Mouse (Mus musculus) right cerebral cortex, postnatal 14 days (tissue): ENCODE results near the gene Vegfa.

Source experiments
- DNase-seq: peaks from one replicate; pipeline ENCODE4 v3.0.0; 2022

Gene Vegfa

DNA sequence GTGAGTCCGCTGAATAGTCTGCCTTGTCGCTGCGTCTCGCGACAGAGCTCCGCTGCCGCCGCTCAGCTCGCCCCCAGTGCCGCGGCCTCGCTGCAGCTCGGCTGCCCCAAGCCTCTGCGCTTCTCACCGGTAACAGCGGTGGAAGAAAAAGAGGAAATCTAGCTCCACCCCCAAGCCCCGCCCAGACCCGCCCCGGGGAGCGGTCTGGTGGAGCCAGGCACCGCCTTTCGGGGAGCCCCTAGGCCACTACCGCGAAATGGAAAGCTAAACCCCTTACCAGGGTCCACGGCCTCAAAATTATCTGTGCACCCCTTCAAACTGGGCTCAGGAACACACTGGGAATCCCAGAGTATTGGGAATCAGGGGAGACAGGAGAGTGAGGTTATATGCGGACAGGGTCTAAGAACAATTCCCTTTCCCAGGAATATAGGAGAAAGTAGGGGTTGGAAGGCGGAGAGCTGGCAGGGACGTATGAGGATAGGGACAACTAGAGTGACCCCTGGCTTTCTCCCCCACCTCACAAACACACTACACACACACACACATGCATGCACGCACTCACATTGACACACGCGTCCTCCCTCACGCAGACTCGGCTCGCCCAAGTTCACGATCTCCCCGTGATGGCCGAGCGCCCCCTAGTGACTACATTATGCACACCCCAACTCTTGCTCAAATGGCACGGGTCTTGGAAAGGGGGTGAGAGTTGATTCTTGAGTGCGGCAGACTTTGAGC lies at the start of gene Vegfa:
Gene Vegfa, minus strand, starts transcription at position 113 of the 735 bp plus-strand sequence.
- DNase-seq: peak; percentile 94

DNA sequence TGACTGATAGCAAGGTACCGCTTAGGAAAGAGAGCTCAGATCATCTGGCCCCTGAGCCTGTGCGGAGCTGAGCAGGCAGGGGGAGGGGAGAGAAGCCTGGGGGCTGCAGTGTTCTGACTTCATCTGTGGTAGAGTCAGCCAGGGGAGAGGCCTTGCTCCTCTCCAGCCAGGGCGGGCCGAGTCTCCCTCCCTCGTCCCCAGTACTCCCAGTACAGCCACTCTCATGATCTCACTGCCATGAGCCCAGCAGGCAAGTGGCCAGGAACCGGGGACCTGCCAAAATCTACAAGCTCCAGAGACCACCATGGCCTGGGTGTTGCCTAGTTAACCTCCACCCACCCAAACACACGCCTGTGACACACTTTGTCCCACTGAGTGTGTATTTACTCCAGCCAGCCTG lies 49.5 kb upstream of the Vegfa start:
- no peak for DNase-seq

DNA sequence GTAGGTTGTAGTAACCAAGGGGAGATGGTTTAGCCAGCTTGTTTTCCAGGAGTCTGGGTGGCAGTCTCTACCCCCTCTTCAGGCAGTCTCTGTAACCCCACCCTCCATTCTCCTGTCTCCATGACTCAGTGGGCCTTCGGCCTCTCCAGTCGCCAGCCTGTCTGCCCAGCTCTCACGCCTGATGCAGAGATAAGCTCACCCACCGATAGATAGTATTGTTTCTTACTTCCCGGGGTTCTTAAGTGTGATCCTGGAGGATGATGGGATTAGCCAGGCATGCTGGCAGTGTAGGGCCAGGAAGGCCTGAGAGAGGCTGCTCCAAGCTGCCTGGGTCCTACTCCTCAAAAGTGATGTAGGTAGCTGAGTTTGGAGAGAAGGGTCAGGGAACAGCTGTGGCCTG lies 48.9 kb upstream of the Vegfa start:
- no peak for DNase-seq

DNA sequence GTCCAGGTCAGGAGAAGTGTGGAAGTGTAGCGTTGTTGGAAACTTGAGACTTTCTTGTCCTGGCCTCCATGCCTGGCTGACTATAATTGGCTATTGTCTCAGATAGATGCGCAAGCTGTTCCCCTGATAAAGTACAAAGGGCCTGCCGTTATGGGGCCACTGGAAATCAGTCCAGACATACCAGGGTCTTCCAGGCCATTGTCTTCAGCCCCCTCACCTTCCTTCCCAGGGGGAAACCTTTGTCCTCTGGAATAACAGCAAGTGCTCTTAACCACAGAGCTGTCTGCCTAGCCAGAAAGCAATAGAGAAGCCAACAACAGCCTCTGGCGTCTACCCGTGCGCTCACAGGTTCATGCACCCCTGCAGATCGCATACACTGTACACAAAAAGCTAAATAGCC lies 48.2 kb upstream of the Vegfa start:
- no peak for DNase-seq

DNA sequence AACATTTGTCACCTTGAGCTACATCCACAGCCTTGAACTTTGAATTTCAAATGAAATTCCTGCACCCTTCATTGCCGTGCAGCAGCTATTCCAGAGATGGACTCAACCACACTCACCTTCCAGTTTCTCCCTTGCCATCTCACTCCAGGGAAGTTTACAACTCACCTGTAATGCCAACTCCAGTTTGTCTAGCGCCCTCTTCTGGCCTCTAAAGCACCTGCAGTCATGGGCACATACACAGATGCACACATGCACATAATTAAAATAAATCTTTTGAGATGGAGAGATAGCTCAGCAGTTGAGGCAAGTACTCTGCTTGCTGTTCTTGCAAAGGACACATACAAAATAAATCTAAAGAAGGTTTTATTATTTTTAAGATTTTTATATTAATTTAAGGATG lies 46.9 kb upstream of the Vegfa start:
- no peak for DNase-seq

DNA sequence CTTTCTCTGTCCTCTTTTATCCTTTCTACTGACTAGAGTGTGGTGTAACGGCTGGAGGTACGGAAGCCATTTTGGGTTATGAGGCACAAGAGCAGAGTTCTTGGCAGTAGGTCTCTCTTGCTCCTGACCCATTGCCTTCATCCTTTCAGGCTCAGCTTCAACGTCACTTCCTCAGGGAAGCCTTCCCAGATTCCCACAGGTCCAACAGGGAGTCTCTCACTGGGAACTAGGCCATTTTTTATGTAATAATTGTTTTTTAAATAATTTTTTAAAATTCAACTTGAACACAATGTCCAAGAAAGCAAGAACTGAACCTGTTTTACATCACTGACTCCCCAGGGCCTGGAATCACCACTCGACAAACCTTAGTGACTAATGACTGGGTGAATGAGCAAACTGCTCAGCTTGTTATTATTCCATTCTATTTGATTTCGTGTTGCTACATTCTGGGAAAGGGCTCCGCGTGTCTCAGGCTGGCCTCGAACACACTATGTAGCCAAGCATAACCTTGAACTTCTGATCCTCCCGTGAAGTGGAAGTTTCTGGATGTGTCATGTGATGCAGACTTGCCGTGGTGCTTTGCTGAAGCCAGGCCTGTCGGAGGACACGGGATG lies 45.9 kb upstream of the Vegfa start:
- no peak for DNase-seq

DNA sequence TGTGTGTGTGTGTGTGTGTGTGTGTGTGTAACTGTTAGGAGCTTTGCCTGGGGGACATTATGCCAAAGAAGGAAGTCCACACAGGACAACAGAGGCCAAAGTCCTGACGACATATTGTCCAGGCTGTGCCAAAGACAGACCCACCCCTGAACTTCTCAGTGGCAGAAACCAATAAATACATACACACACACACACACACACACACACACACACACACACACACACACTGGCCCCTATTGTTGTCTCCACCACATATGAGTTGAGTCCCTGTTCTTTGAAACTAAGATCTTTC lies 44.0 kb upstream of the Vegfa start:
- DNase-seq: no peak

DNA sequence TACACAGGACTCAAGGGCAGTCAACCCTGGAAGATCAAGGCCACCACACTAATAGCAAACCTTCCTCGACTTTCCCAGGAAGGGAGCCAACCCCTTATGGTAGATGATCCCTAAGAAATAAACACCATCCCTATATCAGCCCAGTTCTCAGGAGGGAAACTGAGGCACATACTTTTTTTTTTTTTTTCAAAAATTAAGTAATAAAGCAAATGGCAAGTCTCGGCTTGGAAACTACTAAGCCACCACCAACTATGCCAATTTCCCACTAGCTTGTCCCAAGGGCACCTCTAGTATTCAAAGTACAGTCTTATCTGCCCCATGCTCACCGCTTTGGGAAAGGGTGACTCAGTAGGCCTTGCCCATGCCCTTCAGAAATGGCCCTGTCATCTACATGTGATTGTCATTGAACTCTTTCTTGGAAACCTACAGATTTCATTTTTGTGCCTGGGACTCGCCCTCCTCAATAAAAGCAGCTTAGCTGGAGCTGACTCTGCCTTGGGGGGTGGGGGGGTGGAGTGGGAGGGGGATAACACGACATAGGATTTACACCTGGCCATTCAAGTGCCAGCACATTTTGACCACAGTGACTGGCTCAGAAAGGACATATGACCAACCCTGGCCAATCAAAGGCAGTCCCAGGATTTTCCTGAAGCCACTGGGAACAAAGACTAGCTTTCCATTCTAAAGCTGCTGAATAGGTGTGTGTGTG lies 43.5 kb upstream of the Vegfa start:
- no peak for DNase-seq

DNA sequence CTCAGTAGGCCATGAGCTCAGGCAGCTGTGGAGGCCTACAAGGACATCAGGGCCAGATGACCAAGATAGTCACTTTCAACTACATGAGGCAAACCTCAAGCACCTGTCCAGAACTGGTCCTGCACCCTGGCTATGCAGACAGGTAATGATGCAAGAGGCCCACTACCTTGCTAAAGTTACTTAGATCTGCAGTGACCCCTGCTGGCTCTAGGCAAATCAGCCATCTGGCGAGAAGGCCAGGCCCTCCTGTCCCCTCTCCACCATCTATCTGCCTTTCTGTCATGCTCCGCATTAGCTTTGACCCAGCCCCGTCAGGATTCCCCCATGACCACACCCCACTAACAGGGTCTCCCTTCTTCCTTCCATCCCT lies 42.9 kb upstream of the Vegfa start:
- no peak for DNase-seq

DNA sequence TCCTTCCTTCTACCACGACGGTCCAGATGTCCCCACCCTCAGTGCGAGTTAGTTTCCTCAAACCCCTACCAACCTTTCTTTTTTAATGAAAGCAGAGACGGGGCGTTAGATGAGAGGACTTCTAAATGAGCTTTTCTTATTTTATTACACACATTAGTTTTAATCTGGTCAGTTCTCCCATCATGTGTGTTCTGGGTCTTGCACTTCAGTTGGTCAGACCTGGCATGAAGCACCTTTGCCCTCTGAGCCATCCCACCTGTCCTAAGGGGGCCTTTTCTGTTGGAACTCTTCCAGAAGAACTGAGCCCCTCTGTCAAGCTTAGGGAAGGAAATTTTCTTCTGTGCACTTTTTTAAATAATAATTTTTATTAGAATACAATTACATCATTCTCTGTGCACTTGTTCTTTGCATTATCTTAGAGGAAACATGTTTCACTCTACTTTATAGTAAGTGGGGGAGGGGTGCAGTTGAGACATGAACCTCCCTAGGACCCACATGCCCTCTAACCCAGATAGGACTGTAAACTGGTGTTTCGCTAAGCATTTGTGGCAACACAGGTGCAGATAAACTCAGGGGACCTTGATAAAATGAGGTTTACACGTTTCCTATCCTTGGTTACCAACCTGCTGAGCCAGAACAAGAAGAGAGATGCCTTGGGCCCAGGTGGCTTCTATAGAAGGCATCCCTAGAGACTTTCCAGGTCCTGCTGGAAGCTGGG lies 42.4 kb upstream of the Vegfa start:
- DNase-seq: no peak

DNA sequence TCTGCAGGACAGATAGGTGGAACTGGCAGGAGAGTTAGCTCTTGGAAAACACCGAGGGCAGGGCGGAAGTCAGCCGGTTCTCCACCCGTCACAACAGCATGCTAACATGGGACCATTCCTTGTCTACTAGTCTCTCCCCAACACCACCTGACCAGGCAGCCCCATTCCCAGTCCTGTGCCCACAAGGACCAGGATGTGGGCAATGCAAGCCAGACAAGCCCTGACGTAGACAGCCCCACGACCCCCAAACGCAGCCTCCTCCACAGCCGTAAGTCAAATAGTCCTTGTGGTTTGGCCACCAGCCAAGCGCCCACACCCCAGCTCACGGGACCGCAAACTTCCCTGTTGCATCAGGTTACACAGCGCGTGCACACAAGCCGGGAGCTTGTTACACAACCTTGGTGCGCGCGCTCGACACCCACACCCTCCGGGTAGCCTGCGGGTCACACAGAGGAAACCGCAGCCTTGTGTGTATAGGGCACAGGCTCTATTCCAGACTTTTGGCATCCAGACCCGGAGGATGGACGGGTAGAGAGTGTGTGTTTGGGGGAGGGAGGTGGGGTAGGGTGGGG lies 41.6 kb upstream of the Vegfa start:
- DNase-seq: peak; percentile 16

DNA sequence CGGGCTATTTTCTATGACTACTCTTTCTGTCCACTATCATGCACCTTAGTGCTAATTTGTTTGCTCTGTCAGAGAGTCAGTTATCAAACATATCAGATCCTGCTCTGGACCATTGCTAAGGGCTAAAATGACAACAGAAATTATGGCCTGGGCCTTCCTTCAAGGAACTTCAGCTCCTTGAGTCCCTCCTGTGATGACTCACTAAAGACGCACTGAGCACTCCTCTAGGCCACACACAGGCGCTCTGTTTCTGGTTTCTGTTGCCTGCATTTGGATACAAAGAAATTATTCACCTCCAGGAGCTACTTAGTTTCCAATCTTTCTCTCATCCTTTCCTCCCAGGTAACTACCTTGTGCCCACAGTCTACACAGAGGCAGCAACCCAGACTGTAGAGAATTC lies 39.4 kb upstream of the Vegfa start:
- no peak for DNase-seq

DNA sequence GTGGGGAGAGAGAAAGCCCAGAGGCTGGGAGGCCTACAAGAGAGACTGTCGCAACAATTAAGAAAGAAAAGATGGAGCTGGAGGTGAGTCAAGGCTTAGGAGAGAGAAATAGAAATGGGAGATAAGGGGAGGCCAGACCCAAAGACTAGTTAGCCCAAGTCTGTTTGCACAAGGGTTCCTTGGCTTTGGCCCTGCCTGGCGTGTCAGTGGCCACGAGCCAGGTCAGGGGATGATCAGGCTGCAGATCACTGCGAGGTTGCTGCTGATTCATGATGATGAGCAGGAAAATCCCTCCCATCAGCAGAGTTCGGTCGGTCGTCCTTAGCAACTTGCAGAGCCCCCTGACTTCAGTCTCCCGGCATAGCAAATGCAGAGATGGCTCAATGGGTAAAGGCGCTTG lies 37.9 kb upstream of the Vegfa start:
- DNase-seq: no peak

DNA sequence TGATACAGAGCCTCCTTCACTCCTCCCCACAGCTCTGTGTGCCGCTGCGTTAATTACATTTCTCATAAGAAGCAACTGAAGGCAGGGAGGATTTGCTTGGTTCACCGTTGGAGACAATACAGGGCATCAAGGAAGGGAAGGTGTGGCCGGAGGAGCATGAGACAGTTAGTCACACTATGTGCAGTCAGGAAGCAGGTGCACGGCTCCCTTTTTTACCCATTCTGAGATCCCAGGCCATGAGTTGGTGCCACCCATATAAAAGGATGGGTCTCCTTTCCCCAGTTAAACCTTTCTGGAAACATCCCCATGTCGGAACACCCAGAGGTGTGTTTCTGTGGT lies 31.8 kb upstream of the Vegfa start:
- no peak for DNase-seq

DNA sequence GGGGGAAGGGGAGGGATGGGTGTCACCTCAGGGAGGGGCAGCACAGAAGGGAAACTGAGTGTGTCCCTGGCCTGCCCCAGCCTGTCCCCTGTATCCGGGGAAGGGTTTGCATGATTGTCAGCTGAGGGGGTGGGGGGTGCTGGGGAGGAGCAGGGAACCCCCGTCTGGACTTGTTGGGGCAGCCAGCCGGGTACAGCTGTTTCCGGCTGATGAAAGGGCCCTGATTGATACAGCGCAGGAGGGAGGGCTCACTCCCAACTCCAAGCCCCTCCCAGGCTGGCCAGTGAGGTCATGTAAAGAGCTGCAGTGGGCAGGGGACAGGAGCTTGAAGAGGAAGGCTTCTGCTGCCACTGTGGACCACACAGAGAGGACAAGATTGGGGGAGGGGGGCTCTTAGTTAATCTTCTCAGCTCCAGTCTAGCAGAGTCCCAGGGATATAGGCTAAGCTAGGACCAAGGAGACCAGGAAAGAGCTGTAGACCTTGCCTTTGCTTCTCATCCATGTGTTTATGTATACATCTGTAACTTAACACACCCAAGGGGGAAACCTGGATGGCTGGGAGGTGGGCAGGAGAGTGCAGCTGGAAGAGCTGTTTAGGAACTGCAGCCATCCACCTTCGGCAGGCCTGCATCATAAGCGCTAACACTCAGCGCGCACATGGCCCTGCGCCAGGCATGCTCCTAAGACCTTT lies 31.3 kb upstream of the Vegfa start:
- DNase-seq: peak; percentile 21

DNA sequence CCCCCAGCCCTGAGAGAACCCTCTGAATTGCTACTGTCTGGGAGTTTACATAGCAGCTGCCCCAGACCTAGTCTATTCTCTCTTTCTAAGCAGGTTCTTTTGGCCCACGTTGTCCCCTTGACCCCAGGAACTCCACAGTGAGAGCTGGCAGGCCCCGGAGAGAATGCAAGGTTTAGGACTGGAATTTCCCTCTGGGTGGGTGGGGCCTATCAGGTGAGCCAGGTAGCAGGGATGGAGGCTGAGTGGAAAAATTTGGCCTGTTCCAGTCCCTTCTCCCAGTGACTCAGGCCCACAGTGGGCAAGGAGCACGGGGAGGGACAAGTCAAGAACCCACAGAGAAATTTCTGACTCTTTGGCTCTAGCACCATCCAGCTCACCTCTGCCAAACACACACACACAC lies 28.1 kb upstream of the Vegfa start:
- no peak for DNase-seq

DNA sequence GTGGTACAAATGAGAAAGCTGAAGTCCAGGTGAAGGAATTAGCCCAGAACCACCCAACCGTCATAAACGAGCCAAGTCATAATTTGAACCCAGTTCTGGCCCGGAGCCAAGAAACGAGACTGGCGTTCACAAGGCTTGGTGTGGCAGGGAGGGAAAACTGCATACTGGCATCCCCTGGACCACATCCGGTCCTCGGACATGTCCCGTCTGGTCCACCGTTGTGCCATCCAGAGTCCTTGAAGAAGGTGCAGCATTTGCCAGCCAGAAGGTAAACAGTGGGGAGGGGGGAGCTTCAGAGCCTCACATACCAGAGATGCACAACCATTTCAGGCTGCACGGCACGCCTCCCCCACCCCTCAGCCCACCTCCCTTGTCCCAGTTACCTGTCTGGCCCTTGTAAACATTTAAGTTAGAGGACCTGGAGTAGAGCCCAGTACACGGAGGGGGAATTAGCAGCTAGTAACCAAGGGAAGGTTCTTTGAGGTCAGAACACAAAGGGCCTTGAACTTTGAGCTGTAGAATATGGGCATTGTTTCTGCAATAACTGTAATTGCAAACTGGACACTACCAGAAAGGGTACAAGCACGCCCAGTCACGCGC lies 27.2 kb upstream of the Vegfa start:
- DNase-seq: no peak

DNA sequence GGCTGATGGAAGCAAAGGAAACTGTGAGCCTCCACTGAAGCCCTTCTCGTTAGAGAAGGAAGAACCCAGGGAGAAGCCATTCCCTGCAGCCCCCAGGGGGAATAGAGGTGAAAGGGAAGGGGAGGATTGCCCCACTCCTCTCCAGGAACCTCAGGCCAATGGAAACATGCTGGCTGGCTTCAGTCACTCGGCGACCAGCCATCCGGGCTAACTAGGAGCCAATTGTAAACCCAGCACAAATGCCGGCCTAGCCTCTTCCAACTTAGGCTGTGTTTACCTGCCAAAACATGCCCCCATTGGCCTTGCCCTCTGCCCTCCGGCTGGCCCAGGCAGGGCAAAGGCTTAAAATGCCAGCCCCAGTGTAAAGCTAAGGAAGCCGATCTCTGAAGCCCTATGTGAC lies 24.1 kb upstream of the Vegfa start:
- no peak for DNase-seq

DNA sequence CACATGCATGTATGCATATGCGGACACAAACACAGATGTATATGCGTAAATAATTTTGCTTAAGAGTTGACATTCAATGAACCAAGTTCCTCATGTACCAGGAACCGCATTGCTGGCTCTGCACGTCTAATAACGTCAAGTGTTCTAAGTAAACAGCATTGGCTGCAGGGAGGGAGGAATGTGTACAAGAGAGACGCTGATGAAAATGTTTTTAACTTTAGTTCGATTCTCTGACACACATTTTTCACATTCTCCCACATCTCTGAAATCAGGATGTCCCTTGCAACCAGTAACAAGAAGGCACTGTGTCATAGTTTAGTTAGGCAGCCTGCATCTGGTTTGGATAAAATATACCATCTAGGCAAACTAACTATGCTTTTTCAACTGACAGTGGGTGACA lies 23.6 kb upstream of the Vegfa start:
- no peak for DNase-seq

DNA sequence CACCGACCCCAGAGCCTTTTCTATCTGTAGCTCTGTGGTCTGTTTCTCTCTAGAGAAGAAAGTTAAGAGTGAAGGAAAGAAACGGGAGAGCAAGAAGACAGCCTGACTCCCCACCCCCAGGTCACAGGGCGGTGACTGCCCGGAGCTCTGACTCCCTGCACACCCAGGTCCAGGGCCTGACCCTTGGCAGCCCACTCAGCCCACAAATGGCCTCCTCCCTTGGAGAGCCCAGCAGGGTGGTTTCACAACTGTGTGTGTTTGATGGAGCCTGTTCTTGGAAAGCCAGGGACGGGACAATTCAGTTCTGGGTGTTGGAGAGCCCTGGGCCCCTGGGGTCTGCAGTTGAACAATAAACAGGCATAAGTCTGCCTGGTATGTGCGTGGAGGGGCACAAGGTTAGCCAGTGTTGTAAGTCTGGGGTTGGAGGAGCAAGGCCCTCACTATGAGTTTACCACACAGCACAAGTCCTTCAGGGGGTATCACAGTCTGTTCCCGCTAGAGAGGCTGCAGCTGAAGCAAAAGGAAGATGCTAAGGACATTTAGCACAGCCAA lies 21.2 kb upstream of the Vegfa start:
- DNase-seq: no peak

DNA sequence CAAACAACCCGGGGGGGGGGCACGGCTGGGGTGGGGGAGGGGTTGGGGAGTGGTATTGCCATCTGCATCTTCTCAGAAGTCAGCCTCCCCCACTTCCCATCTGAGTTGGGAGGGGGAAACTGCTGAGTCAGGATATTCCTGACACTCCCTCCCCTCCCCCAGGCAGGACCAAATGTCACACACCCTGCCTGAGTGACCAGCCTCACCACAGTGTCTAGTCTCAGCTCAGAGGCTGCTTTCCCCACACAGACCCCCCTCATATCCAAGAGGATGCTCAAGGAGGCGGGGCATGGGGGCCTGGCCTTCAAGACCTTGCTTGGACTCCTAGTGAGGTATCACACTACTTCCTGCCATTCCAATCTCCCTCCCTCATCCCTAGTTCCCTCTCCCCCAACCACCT lies 20.0 kb upstream of the Vegfa start:
- DNase-seq: no peak

DNA sequence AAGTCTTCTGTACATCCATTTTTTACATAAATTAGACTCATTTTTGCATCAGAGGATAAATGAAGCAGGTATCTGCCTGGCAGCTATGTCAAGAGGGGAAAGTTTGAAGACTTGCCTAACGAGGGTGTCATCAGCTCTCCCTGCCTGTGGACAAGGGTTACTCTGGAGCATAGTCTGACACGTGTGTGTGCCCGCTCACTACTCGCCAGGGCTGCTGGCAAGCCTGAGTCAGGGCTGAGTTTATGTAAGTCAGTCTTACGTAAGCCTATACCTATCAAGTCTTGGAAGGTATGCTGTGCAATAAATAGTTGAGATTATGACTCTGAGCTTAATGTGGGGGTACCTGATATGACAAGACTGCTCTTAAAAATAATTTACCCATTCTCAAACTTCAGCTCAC lies 19.2 kb upstream of the Vegfa start:
- no peak for DNase-seq
